ENCODE assay signal across 17 mouse cellular contexts in the genomic region with DNA sequence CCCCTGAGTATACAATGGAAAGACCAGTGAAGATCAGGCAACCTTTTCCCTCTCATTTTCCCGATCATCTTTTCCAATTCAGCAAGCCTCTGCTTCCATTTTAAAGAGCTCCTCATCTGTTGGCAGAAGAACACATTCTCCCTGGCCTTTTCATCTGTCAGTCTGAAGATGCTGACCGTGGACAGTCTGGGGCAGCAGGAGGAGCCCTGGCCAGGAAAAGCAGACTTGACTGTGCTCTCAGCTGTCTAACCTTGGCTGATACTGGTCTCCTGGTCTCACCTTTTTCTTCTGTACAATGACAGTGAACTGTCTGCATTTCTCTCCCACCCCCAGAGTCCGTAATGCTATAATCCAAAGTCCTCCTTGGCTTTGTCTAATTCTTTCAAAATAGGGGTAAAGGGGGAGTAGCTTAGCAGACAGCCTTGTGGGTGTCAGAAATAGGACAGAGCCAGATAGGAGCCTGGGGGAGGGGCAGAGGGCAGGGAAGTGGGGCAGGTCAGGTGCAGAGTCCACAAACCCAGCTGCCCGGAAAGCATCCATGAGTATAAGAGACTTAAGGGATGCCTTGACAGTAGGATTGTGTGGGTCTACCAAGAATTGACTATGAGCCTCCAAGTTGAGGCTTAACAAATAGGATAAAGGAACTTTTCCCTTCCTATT.
A peak's percentile ranks its signal among the peaks of the same experiment; 100 is the strongest.
DNase-seq lines count a peak whose midpoint lies in the region; ATAC-seq lines count a peak whose summit lies in the region.
"Had no signal": no experiment of that assay in that cellular context is flagged by ENCODE, and none has a peak within 500 bp of the region (broad histone marks: within the 10 kb centered on the region; RNA-seq: fewer than 3 reads in every experiment).

No protein-coding gene starts in this region.

- H3K9me3 ChIP-seq in hindbrain, embryonic 11.5 days (ENCODE audit: control insufficient read depth, low read length), result no peaks in the 10 kb centered on the region
- no peaks in the 10 kb centered on the region for H3K9me3 ChIP-seq in hindbrain, embryonic 13.5 days
- H3K9me3 ChIP-seq in liver, embryonic 16.5 days (replicated peaks; ENCODE audit: control insufficient read depth, low read length), result no peaks in the 10 kb centered on the region
- H3K9me3 ChIP-seq in midbrain, embryonic 11.5 days (ENCODE audit: control insufficient read depth, low read length), result no peaks in the 10 kb centered on the region
- H3K9me3 ChIP-seq: hindbrain, embryonic 15.5 days; midbrain, embryonic 10.5 days had no signal

- no peaks in the 10 kb centered on the region for H3K4me1 ChIP-seq in hindbrain, embryonic 11.5 days (replicated peaks; ENCODE audit: control insufficient read depth, insufficient read depth, low read length)
- peaks cover 44% of the 10 kb centered on the region for H3K4me1 ChIP-seq in hindbrain, embryonic 13.5 days (replicated peaks)
- H3K4me1 ChIP-seq in liver, embryonic 16.5 days (ENCODE audit: control insufficient read depth, low read depth, low read length), result no peaks in the 10 kb centered on the region
- H3K4me1 ChIP-seq in midbrain, embryonic 11.5 days (ENCODE audit: control insufficient read depth, insufficient read depth, low read length), result peaks cover 9% of the 10 kb centered on the region

- no peaks in the 10 kb centered on the region for H3K36me3 ChIP-seq in hindbrain, embryonic 11.5 days (ENCODE audit: control insufficient read depth, insufficient read depth, low read length)
- peaks cover 15% of the 10 kb centered on the region; the same call in 1 of the 2 replicates for H3K36me3 ChIP-seq in hindbrain, embryonic 13.5 days
- no peaks in the 10 kb centered on the region for H3K36me3 ChIP-seq in liver, embryonic 16.5 days (ENCODE audit: control insufficient read depth, insufficient read depth)
- H3K36me3 ChIP-seq in midbrain, embryonic 11.5 days (ENCODE audit: control insufficient read depth, insufficient read depth, low read length), result no peaks in the 10 kb centered on the region
- H3K36me3 ChIP-seq: hindbrain, embryonic 15.5 days had no signal

- H3K4me3 ChIP-seq in hindbrain, embryonic 11.5 days (ENCODE audit: low read depth, low read length), result no peak overlapping the region
- H3K4me3 ChIP-seq in hindbrain, embryonic 13.5 days, result no peak overlapping the region
- no peak overlapping the region for H3K4me3 ChIP-seq in liver, embryonic 16.5 days (ENCODE audit: low read depth, low read length)
- no peak overlapping the region for H3K4me3 ChIP-seq in midbrain, embryonic 11.5 days (ENCODE audit: low read depth, low read length)
- H3K4me3 ChIP-seq: gastrocnemius, adult 2 months; hindbrain, embryonic 15.5 days; midbrain, embryonic 10.5 days; myocyte had no signal

- DNase-seq in hindbrain, embryonic 11.5 days (ENCODE audit: low spot score), result no peak
- DNase-seq in kidney, adult 8-10 months, result peak; percentile 71 to 74
- DNase-seq in kidney, postnatal 14 days, result peak; percentile 67
- DNase-seq in spleen, postnatal 10 days (ENCODE audit: low spot score in 2 of 2), result no peak
- DNase-seq in midbrain, embryonic 11.5 days (ENCODE audit: low spot score, missing footprints), result no peak
- DNase-seq: adrenal gland, postnatal 10 days; cerebellum, adult 11 months; cerebellum, postnatal 14 days; gastrocnemius, adult 2 months; lung, adult 18-20 months; thymus, adult 2 months had no signal

- H3K27me3 ChIP-seq in hindbrain, embryonic 11.5 days (ENCODE audit: control insufficient read depth, insufficient read depth, low read length), result no peaks in the 10 kb centered on the region
- H3K27me3 ChIP-seq in hindbrain, embryonic 13.5 days, result no peaks in the 10 kb centered on the region
- H3K27me3 ChIP-seq in liver, embryonic 16.5 days (ENCODE audit: control insufficient read depth, insufficient read depth, low read depth, low read length), result no peaks in the 10 kb centered on the region
- no peaks in the 10 kb centered on the region for H3K27me3 ChIP-seq in midbrain, embryonic 11.5 days (ENCODE audit: control insufficient read depth, insufficient read depth, low read length)
- H3K27me3 ChIP-seq: hindbrain, embryonic 15.5 days had no signal

- no peak overlapping the region for H3K9ac ChIP-seq in hindbrain, embryonic 11.5 days (ENCODE audit: low read depth, low read length)
- H3K9ac ChIP-seq in hindbrain, embryonic 13.5 days, result no peak overlapping the region
- H3K9ac ChIP-seq in liver, embryonic 16.5 days (ENCODE audit: low read depth, low read length), result no peak overlapping the region
- no peak overlapping the region for H3K9ac ChIP-seq in midbrain, embryonic 11.5 days (ENCODE audit: low read length)
- H3K9ac ChIP-seq: hindbrain, embryonic 15.5 days had no signal

- WGBS in hindbrain, embryonic 11.5 days, result 67% methylated on average over 4 of the region's 4 CpGs
- WGBS in hindbrain, embryonic 13.5 days, result 53% methylated on average over 4 of the region's 4 CpGs
- WGBS in liver, embryonic 16.5 days (ENCODE audit: insufficient replicate concordance), result 60% methylated on average over 4 of the region's 4 CpGs
- whole genome bisulfite sequencing in midbrain, embryonic 11.5 days, result 72% methylated on average over 4 of the region's 4 CpGs

- no peak overlapping the region for H3K4me2 ChIP-seq in hindbrain, embryonic 11.5 days (replicated peaks; ENCODE audit: low read depth, low read length)
- H3K4me2 ChIP-seq in hindbrain, embryonic 13.5 days, result no peak overlapping the region
- no peak overlapping the region for H3K4me2 ChIP-seq in liver, embryonic 16.5 days (ENCODE audit: low read depth, low read length)
- H3K4me2 ChIP-seq in midbrain, embryonic 11.5 days, result no peak overlapping the region
- H3K4me2 ChIP-seq: hindbrain, embryonic 15.5 days had no signal

- ATAC-seq in hindbrain, embryonic 11.5 days (ENCODE audit: low FRiP score), result no peak
- ATAC-seq in hindbrain, embryonic 13.5 days (ENCODE audit: low FRiP score), result no peak
- peak; percentile 83 for ATAC-seq in liver, embryonic 16.5 days (ENCODE audit: low read depth)
- ATAC-seq in midbrain, embryonic 11.5 days (ENCODE audit: low FRiP score), result no peak
- ATAC-seq: forebrain, embryonic 16.5 days had no signal

- H3K27ac ChIP-seq in hindbrain, embryonic 11.5 days (ENCODE audit: low read depth, low read length), result peak overlapping the region; percentile 17; the same call in 1 of the 2 replicates
- H3K27ac ChIP-seq in hindbrain, embryonic 13.5 days, result no peak overlapping the region
- no peak overlapping the region for H3K27ac ChIP-seq in liver, embryonic 16.5 days (ENCODE audit: low read length)
- H3K27ac ChIP-seq in midbrain, embryonic 11.5 days (ENCODE audit: low read depth, low read length), result no peak overlapping the region
- H3K27ac ChIP-seq: gastrocnemius, adult 2 months; hindbrain, embryonic 15.5 days; midbrain, embryonic 10.5 days had no signal

Comparison
In these comparisons a context has a peak if more than half of its experiments do, and no peak if none do; other contexts are left out.
1. DNase-seq: peak in kidney, adult 8-10 months (2 of 2) and kidney, postnatal 14 days (single experiment); none in hindbrain, embryonic 11.5 days (single experiment), spleen, postnatal 10 days (0 of 2) and midbrain, embryonic 11.5 days (single experiment).